Mouse (Mus musculus) cerebellum, postnatal 36 days (tissue): ENCODE results near the gene Bcor.

Experiments used
- DNase-seq, 2 experiments: peaks; one replicate each; pipeline ENCODE4 v3.0.0; 2021 to 2022; ENCODE audit warnings: mixed read lengths in 2 of 2

Bcor gene

DNA sequence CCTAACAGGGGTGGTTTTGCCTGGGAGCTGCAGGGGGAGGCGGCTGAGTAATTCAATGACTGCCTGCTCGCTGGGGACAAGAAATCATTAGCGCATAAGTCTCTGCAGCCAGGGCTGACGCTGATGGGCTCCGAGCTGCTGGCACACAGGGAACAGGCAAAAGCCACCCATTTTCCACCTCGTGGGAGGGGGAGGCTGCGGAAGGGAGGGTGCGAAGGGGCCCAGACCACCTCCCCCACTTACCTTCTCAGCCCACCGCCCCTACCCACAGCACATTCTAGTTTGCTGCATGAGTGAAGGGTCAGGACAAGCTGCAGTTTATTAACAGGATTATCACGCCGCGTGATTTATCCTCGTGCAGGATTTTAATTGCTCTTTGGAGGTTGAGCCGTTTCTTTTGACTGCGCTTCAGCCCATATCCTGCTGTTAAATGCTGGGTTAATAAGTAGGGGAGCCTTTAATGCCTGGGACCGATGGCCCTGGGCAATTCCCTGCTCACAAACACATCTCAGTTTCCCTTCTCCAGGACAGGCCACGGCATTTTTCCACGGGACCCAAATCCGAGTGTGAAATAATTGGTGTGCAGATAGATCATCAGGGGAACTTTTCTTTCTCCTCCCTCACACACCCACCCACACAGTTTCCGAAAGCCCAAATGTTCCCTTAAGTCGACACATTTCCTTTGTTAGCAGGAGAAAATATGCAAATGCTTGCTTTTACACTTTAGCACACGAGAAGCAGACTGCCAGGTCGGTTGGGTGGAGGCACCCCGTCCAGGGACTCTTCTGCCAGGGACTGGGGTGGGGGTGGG, 97.8 kb downstream of the Bcor start:
- no peak for DNase-seq

DNA sequence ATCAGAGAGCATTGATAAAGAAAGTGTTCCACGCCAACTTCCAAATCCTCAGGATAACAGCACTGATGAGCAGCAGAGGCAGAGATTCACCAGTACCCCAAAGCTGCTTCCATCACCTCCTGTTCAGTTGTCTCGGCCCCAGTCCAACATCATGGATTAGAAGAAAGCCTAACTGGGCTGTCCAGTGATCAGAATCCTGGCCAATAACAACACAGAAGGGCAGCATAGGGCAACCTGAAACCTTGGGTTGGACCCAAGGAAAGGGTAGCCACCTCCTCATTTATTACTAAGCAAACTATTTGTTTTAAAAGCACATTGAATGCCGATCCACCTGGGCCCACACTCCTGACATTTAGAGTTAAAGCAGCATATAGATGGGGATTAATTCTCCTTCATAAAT, 99.3 kb downstream of the Bcor start:
- DNase-seq, result no peak

- DNase-seq, result peak; percentile 56
These were observed 102.9 kb downstream of the Bcor start for GRCm38 (mm10) chrX:12057210-12057609.

GRCm38 (mm10) chrX:12053315-12053914, 106.7 kb downstream of the Bcor start:
- no peak for DNase-seq

DNA sequence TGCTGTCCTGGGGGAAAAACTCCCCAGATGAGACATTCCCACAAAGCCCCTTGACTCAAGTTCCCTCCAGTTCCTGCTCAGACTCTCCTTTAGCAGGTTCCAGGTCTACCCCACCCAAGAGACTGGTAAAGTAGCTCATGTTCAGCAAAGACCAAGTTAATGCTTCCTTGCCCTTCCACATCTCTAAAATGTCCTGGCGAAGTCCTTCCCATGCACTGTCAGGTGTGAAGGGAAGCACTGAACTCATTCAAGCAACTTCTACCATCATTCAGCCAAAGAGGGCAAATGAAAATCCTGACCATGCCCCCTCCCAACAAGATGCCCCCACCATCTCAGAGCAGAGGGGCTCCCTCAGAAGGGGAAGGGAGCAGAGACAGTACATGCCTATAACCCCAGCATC, 107.5 kb downstream of the Bcor start:
- no peak for DNase-seq

GRCm38 (mm10) chrX:12048721-12049120, 111.4 kb downstream of the Bcor start:
- DNase-seq, result no peak

- DNase-seq, result no peak
These were observed 112.0 kb downstream of the Bcor start for GRCm38 (mm10) chrX:12048166-12048565.

DNA sequence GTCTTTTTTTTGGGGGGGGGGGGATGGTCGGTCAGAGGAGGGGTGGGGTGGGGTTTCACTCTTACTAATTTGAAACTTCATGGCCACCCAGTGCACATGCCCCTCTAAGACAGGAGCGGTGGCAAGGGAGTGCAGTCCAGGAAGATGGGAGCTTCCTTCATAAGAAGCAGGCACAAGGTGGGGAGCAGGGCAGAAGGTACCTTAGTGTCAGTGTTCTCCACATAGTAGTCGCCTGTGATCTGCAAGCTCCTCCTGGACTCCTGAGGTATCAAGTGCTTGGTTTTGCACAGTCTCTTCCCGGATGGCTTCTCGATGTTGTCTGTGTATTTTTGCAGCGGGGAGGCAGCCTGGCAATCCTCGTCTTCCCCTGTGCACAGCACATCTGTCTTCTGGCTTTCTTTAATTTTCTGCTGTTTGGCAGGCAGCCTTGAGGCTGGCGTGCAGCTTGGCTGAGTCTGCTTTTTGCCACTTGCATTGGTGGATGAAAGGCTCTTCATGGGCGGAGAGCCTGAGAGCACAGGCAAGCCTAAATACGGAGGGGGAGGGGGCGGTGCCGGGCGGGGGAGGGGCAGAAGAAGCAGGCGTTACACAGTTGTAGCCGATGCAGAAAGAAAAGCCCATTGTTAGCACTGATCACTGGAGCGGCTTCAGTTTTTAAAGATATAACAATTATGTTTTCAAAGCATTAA, 112.8 kb downstream of the Bcor start:
- no peak for DNase-seq

- DNase-seq, result no peak
These were observed 113.5 kb downstream of the Bcor start for GRCm38 (mm10) chrX:12046676-12047075.

- no peak for DNase-seq
These were observed 116.8 kb downstream of the Bcor start for GRCm38 (mm10) chrX:12043352-12043751.

- DNase-seq, result no peak
These were observed 118.7 kb downstream of the Bcor start for GRCm38 (mm10) chrX:12041453-12041852.

DNA sequence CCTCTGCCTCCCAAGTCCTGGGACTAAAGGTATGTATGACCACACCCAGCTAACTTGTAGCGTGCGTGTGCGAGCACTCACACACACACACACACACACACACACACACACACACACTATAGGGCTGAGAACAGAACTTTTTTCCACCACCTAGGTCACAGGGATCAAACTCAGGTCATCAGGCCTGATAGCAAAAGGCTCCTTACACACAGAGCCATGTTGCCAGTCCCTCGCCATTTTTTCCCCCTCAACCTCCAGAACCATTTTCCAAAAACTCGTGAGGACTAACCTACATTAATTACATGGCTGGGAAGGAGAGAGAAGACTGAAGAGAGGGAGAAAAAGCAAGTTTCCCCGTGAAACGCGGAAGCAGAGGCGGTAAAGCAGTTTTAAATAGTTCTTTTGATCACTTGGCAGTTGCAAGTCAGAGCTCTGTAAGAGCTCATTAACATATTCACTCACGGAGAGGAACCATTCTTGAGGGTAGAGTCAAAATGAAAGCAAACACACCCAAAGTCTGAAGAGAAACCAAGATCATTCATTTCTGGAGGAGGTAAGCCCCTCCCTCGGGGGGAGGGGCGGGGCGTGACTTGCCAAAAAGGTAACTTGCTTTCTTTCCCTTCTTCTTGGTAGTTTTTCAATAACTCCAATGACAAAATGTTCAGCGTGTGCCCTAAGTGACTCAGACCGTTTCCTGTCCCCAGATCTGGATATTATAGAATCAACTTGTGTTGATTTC, 145.3 kb downstream of the Bcor start:
- DNase-seq, result no peak

GRCm38 (mm10) chrX:12010660-12011059, 149.5 kb downstream of the Bcor start:
- no peak for DNase-seq

GRCm38 (mm10) chrX:12009046-12009445, 151.1 kb downstream of the Bcor start:
- DNase-seq, result peak in 1 of 2 experiments; percentile 21

DNA sequence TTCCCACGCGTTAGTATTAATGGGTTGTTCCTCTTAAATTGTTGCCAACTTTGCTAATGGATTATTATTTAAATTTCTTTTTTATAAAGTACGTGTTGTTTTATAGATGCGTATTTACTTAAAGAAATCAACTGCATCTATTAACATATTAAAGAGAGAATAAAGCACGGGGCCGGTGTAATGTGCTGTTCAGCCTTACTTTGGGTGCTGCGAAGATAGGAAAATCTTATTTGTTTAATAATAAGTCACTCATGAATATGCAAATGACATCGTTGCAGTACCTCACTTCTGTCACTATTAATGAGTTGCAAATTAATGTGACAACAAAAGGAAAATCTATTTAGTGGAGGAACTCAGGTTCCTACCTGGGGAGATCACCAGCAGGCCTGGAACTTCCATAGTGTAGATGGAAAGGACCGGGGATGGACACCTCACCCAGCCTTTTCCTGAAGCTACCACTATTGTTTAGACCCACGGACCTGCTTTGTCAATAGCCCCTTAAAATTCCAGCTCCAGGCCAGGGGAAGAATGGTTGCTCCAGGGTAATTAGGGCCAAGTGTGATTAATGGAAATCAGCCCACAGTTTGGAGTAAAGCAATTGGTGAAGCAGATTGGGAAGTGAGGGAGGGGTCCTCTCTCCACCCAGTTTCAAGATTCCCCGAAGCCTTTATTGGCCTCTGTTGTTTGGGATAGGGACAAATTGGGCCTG, 152.2 kb downstream of the Bcor start:
- DNase-seq, result no peak

GRCm38 (mm10) chrX:12006882-12007753, 153.0 kb downstream of the Bcor start:
- DNase-seq, result peak; percentile 29

DNA sequence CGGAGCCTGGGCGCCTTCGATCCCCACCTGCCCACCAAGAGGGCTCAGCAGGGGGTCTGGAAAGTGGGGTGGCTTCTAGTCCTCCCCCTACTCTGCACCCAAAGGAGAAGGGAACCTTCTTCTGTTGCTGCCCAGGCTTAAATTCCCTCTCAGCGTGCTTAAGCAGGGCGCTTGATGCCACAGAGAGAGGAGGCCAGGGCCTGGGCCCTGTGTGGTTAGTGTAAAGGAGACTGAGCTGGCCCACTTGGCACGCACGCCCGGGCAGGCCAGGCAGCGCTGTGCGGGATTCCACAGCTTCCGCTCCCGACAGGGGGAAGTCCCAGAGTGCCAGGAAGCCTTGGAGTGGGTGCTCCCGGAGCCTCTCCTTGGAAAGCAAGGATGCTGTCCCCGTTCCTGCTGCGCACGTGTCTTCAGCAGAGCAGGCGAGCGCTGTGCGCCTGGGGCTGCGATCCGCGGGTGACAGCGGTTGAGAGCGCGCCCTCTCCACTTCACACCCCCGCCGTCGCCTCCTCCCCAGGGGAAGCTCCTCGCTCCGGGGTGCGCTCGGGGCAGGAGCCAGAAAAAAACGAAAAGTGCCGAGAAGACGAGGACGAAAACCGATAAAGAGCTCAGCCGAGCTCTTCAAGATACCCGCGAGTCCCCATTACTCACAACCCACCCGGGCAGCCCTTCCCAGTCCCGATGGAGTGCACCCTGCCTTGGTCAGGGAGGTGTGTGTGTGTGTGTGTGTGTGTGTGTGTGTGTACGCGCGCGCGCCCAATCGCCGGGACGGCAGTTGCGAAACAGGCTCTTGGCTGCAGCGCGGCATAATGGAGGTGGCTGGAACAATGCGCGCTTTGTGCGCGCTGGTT, 153.9 kb downstream of the Bcor start:
- peak; percentile 37 to 47 for DNase-seq

- DNase-seq, result no peak
These were observed 154.7 kb downstream of the Bcor start for GRCm38 (mm10) chrX:12005181-12006030.

DNA sequence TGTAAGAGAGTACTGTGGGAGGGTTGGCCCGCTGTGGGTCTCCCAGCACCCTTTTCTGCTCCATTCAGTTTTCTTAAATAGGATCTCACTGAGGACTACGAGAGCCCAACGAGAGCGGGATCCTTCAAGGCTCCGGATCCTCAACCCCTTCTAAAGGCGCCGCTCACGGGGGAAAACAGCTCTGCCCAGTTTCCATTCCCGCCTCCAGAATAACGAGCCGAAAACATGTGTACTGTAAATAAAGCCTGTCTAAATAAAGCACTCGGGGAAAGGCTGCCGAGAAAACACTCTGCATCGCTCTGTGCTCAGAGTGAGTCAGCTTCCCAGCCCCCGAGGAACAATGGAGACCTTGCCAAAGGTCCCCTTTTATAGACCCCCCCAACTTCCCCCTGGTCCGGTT, 155.7 kb downstream of the Bcor start:
- no peak for DNase-seq

DNA sequence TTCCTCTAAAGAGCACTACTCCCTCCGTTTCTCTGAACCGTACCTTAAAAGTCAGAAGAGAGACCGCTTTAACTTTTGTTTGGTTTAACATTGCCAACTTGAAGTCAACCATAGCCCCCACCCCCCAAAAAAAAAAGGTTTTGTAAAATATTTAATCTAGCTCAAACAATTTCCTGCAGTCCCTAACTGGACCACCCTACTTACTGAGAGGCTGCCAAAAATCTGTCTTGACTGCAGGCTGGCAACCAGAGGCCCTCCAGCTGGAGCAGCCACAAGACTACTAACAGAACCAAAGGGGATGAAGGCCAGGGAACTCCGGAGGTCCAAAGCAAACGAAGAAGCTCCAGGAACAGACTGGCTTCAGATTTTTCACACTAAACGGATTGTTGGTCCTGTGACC, 156.2 kb downstream of the Bcor start:
- no peak for DNase-seq
